Mouse (Mus musculus): ENCODE measurements around the gene Olfr629.
"Not testable (repeated sequence)": the region's sequence is repeated elsewhere in the genome, so short reads cannot be mapped to it uniquely, and the experiment has no call there.

Gene Olfr629

GRCm38 (mm10) chr7:103744843-103745242 lies at the start of gene Olfr629:
Olfr629 (minus strand) TSS chr7:103744943.
- no peak for DNase-seq (ENCODE audit: low read depth, low spot score)

GRCm38 (mm10) chr7:103792669-103793388 lies 48.1 kb upstream of the Olfr629 start:
- peak; percentile 37 for DNase-seq (ENCODE audit: low read depth, low spot score)

GRCm38 (mm10) chr7:103791721-103792120 lies 47.0 kb upstream of the Olfr629 start, which contains the start of gene Olfr67:
Olfr67 (minus strand) TSS chr7:103791821.
- DNase-seq (ENCODE audit: low read depth, low spot score), result no peak

- no peak for DNase-seq (ENCODE audit: low read depth, low spot score)
Observed at GRCm38 (mm10) chr7:103779598-103779997, 34.9 kb upstream of the Olfr629 start, which contains the start of gene Olfr68. Olfr68 (minus strand) TSS chr7:103779698.

- DNase-seq (ENCODE audit: low read depth, low spot score), result not testable (repeated sequence)
Observed at GRCm38 (mm10) chr7:103777652-103778051, 32.9 kb upstream of the Olfr629 start.

- no peak for DNase-seq (ENCODE audit: low read depth, low spot score)
Observed at GRCm38 (mm10) chr7:103771494-103771893, 26.8 kb upstream of the Olfr629 start, which contains the start of gene Olfr69. Olfr69 (minus strand) TSS chr7:103771594.

- not testable (repeated sequence) for DNase-seq (ENCODE audit: low read depth, low spot score)
Observed at GRCm38 (mm10) chr7:103767687-103768086, 22.9 kb upstream of the Olfr629 start.

- peak; percentile 45 for DNase-seq (ENCODE audit: low read depth, low spot score)
Observed at GRCm38 (mm10) chr7:103762212-103762611, 17.5 kb upstream of the Olfr629 start.

GRCm38 (mm10) chr7:103757233-103757632 lies 12.5 kb upstream of the Olfr629 start, which contains the start of gene Olfr630:
Olfr630 (minus strand) TSS chr7:103757333.
- DNase-seq (ENCODE audit: low read depth, low spot score), result no peak

- no peak for DNase-seq (ENCODE audit: low read depth, low spot score)
Observed at GRCm38 (mm10) chr7:103730074-103730473, 14.7 kb downstream of the Olfr629 start, which contains the start of gene Olfr628. Olfr628 (plus strand) TSS chr7:103730374.

- DNase-seq (ENCODE audit: low read depth, low spot score), result not testable (repeated sequence)
Observed at GRCm38 (mm10) chr7:103716398-103716797, 28.3 kb downstream of the Olfr629 start.

- DNase-seq (ENCODE audit: low read depth, low spot score), result no peak
Observed at GRCm38 (mm10) chr7:103714371-103714770, 30.4 kb downstream of the Olfr629 start, which contains the start of gene Olfr243. Olfr243 (plus strand) TSS chr7:103714671.

GRCm38 (mm10) chr7:103712024-103712423 lies 32.7 kb downstream of the Olfr629 start:
- peak; percentile 40 for DNase-seq (ENCODE audit: low read depth, low spot score)

GRCm38 (mm10) chr7:103699469-103699868 lies 45.3 kb downstream of the Olfr629 start:
- no peak for DNase-seq (ENCODE audit: low read depth, low spot score)
